Mouse (Mus musculus) cortical plate, adult 2 months (tissue): ENCODE measurements around the gene Cygb. TPM values are rescaled to one million over a fixed set of nuclear protein-coding genes. Genes with fewer than 3 reads are reported as not detected.
"Not testable (repeated sequence)": the region's sequence is repeated elsewhere in the genome, so short reads cannot be mapped to it uniquely, and the experiment has no call there.

Experiments
- H3K27ac ChIP-seq: fragments of 200-500 bp; 2 replicates; pipeline ENCODE4 v1.5.1; 2012; ENCODE audit warnings: low read length, control low read depth, inconsistent platforms; ENCODE audit not compliant: insufficient read depth
- H3K4me1 ChIP-seq: fragments of 200-500 bp; 2 replicates; pipeline ENCODE4 v1.6.1; 2011; ENCODE audit warnings: low read length; ENCODE audit not compliant: control insufficient read depth, insufficient read depth
- H3K4me3 ChIP-seq: fragments of 200-500 bp; 2 replicates; pipeline ENCODE4 v1.5.1; 2011; ENCODE audit warnings: mild to moderate bottlenecking, low read length, control low read depth; ENCODE audit not compliant: insufficient read depth
- CTCF ChIP-seq: fragments of 200-500 bp; IDR thresholded peaks from 2 replicates; pipeline ENCODE4 v1.5.1; 2011; ENCODE audit warnings: mild to moderate bottlenecking, control low read depth, low read length; ENCODE audit not compliant: insufficient read depth; ENCODE audit errors: extremely low read depth
- POLR2A ChIP-seq: fragments of 200-500 bp; IDR thresholded peaks from 2 replicates; pipeline ENCODE4 v1.6.1; 2011; ENCODE audit warnings: mild to moderate bottlenecking, low read length, control low read depth; ENCODE audit not compliant: insufficient read depth; ENCODE audit errors: extremely low read depth
- polyA plus RNA-seq: library from polyadenylated mRNA; depleted of rRNA; stranded (reverse); fragments of >200 nt; gene quantifications from 2 replicates; pipeline ENCODE4 v1.2.3, GENCODE M21; 2012

Cygb gene
- polyA plus RNA-seq, 1 experiment, result 49.8 TPM

- Histone ChIP-seq H3K4me3 (no peak overlapping the region), H3K27ac (no peak overlapping the region), H3K4me1 (no peaks in the 10 kb centered on the region)
- TF ChIP-seq POLR2A (no peak), CTCF (no peak)
These were observed 33.8 kb upstream of the Cygb start for GRCm38 (mm10) chr11:116687897-116688296.

- Histone ChIP-seq H3K27ac (no peak overlapping the region), H3K4me1 (no peaks in the 10 kb centered on the region), H3K4me3 (no peak overlapping the region)
- TF ChIP-seq CTCF (no peak), POLR2A (no peak)
These were observed 31.6 kb upstream of the Cygb start for GRCm38 (mm10) chr11:116685729-116686128.

GRCm38 (mm10) chr11:116683777-116684176, 29.7 kb upstream of the Cygb start:
- Histone ChIP-seq H3K4me3 (no peak overlapping the region), H3K27ac (no peak overlapping the region), H3K4me1 (no peaks in the 10 kb centered on the region)
- TF ChIP-seq CTCF, result no peak
- TF ChIP-seq POLR2A, result no peak

- TF ChIP-seq POLR2A (no peak), CTCF (no peak)
- Histone ChIP-seq H3K4me1 (no peaks in the 10 kb centered on the region), H3K4me3 (no peak overlapping the region), H3K27ac (no peak overlapping the region)
These were observed 28.5 kb upstream of the Cygb start for GRCm38 (mm10) chr11:116682501-116683144.

- H3K27ac ChIP-seq, result no peak overlapping the region
- H3K4me1 ChIP-seq, result no peaks in the 10 kb centered on the region
- TF ChIP-seq CTCF, result no peak
- TF ChIP-seq POLR2A, result no peak
- no peak overlapping the region for H3K4me3 ChIP-seq
These were observed 27.0 kb upstream of the Cygb start for GRCm38 (mm10) chr11:116681147-116681546.

- no peak for TF ChIP-seq CTCF
- no peak for TF ChIP-seq POLR2A
- Histone ChIP-seq H3K4me3 (no peak overlapping the region), H3K4me1 (no peaks in the 10 kb centered on the region), H3K27ac (no peak overlapping the region)
These were observed 26.4 kb upstream of the Cygb start for GRCm38 (mm10) chr11:116680321-116681091.

- TF ChIP-seq POLR2A, result no peak
- TF ChIP-seq CTCF, result no peak
- no peaks in the 10 kb centered on the region for H3K4me1 ChIP-seq
- H3K27ac ChIP-seq, result no peak overlapping the region
- no peak overlapping the region for H3K4me3 ChIP-seq
These were observed 25.0 kb upstream of the Cygb start for GRCm38 (mm10) chr11:116679148-116679547.

- no peak for TF ChIP-seq CTCF
- no peak for TF ChIP-seq POLR2A
- Histone ChIP-seq H3K27ac (no peak overlapping the region), H3K4me3 (no peak overlapping the region), H3K4me1 (no peaks in the 10 kb centered on the region)
These were observed 23.8 kb upstream of the Cygb start for GRCm38 (mm10) chr11:116677711-116678441.

GRCm38 (mm10) chr11:116676175-116676976, 22.3 kb upstream of the Cygb start:
- H3K27ac ChIP-seq, result no peak overlapping the region
- H3K4me3 ChIP-seq, result no peak overlapping the region
- no peaks in the 10 kb centered on the region; the same call in 1 of the 2 replicates for H3K4me1 ChIP-seq
- TF ChIP-seq CTCF (no peak), POLR2A (no peak)

- H3K4me1 ChIP-seq, H3K27ac ChIP-seq, H3K4me3 ChIP-seq: not testable (repeated sequence)
These were observed 21.3 kb upstream of the Cygb start for GRCm38 (mm10) chr11:116675429-116675828.
